Mouse (Mus musculus) bone marrow, adult 2 months (tissue): Measurements from ENCODE around the gene Myo10. TPM values are rescaled to one million over a fixed set of nuclear protein-coding genes. Genes with fewer than 3 reads are reported as not detected.

Experiments used
- H3K27ac ChIP-seq: fragments of 200-500 bp; 2 replicates; pipeline ENCODE4 v1.5.1; 2012; ENCODE audit warnings: low read depth, mild to moderate bottlenecking, control low read depth, inconsistent platforms, low read length; ENCODE audit not compliant: control insufficient read depth, poor library complexity, insufficient read depth
- H3K4me1 ChIP-seq: fragments of 200-500 bp; 2 replicates; pipeline ENCODE4 v1.6.1; 2011; ENCODE audit warnings: low read length; ENCODE audit not compliant: control insufficient read depth, insufficient read depth
- H3K4me3 ChIP-seq: fragments of 200-500 bp; replicated peaks from 2 replicates; pipeline ENCODE3; 2011; ENCODE audit warnings: mild to moderate bottlenecking, low read depth, low read length, control low read depth; ENCODE audit not compliant: control insufficient read depth
- CTCF ChIP-seq: fragments of 200-500 bp; IDR thresholded peaks from 2 replicates; pipeline ENCODE4 v1.5.1; 2011; ENCODE audit warnings: low read length, control low read depth; ENCODE audit not compliant: control insufficient read depth, insufficient read depth
- POLR2A ChIP-seq: fragments of 200-500 bp; IDR thresholded peaks from 2 replicates; pipeline ENCODE4 v1.6.1; 2011; ENCODE audit warnings: low read depth, mild to moderate bottlenecking, control low read depth, low read length, borderline replicate concordance; ENCODE audit not compliant: control insufficient read depth
- WGBS: fragments of 180-500 bp; shearing (Covaris S2); methylation state at CpG from one replicate; pipeline ENCODE4 v1.1.7; 2018; 5-methylcytosine and 5-hydroxymethylcytosine counted together
- polyA plus RNA-seq: library from polyadenylated mRNA; stranded (reverse); fragments of >200 nt; gene quantifications from 2 replicates; pipeline ENCODE4 v1.2.4, GENCODE M21; 2011; ENCODE audit warnings: low replicate concordance; ENCODE audit not compliant: missing spikeins, insufficient read depth, insufficient read length

Myo10 gene
- polyA plus RNA-seq, 1 experiment = 19.1 TPM

- Histone ChIP-seq H3K4me1 (no peaks in the 10 kb centered on the region), H3K27ac (no peak overlapping the region), H3K4me3 (no peak overlapping the region)
- WGBS = 78% methylated on average over 3 of the region's 3 CpGs
- TF ChIP-seq POLR2A = no peak
- no peak for TF ChIP-seq CTCF
Measured at GRCm38 (mm10) chr15:25814535-25814934, 192.2 kb downstream of the Myo10 start.

DNA sequence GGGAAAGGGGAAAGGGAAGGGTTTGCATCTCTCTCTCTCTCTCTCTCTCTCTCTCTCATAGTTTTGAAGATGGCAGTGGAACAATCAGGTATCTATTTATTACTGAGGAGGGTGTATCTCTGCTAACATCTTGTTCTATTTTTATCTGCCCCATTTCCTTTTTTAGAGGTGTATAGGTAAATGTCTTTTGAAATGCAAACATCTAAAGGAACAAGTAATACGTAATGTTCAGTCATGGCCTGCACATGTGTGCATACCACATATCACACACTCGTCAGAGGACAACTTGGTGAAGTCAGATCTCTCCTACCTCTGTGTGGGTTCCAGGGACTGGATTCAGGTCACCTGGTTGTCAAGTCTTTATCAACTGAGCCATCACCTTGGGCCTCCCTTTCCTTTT lies 194.9 kb downstream of the Myo10 start:
- H3K27ac ChIP-seq = peak overlapping the region; percentile 24; the same call in 1 of the 2 replicates
- no peak overlapping the region for H3K4me3 ChIP-seq
- TF ChIP-seq CTCF = no peak
- no peak for TF ChIP-seq POLR2A
- WGBS = 84% methylated on average over 2 of the region's 2 CpGs
- H3K4me1 ChIP-seq = no peaks in the 10 kb centered on the region

DNA sequence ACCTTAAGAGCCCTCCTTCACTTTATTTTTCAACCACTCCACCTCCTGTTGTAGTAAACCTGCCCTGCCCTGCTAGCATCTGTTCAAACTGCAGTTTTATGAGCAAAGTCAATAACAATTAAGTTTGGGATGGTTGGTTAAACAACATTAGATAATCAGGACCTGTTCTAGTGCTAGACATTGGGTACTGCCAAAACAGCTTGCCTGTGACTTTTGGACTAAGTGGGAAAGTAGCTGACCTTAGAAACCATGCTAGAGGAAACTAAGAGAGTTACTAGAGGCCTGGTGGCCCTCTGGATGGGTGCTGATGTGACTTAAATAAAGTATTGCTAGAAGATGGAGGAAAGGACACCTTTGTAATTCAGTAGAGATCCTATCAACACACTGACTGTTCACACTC lies 199.7 kb downstream of the Myo10 start:
- TF ChIP-seq POLR2A (no peak), CTCF (no peak)
- H3K27ac ChIP-seq = no peak overlapping the region
- H3K4me3 ChIP-seq = no peak overlapping the region
- H3K4me1 ChIP-seq = no peaks in the 10 kb centered on the region

DNA sequence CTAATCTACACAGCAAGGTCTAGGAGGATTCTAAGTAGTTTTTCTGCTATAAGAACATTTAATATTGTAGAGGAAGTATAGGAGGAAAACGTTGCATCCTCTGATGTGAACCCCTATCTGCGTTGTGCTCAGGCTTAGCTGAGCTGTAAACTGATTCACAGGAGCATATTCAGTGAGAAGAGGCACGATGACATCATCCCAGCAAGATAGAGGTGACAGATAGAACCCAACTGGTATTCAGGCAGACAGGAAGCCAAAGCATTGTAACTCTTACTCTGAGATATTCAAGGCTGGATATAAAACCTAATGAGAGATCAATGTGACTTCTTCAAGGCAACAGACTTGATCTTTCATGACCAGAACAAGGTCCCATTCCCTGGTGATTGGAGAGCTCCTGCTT lies 200.3 kb downstream of the Myo10 start:
- Histone ChIP-seq H3K4me1 (peaks cover 3% of the 10 kb centered on the region), H3K27ac (no peak overlapping the region), H3K4me3 (no peak overlapping the region)
- TF ChIP-seq CTCF (no peak), POLR2A (no peak)
- 53% methylated on average over 3 of the region's 3 CpGs for WGBS

DNA sequence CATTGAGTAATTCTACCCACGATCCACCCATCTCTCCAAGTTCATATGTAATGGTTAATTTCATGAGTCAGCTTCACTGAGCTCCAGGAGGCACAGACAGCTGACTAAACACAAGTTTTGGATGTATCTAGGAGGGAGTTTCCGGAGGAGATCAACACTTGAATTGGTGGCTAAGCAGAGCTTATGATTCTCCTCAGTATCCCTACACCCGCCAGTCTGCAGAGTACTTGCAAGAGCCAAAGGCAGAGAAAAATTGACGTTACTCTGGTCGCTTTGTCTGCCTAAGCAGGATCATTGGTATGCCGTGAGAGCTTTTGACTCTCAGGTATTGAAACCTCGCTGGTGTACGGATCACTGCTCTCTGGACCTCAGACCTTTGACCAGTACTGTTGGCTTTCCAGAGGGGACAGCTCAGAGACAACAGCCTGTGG lies 204.2 kb downstream of the Myo10 start:
- TF ChIP-seq CTCF = no peak
- TF ChIP-seq POLR2A = no peak
- 79% methylated on average over 8 of the region's 8 CpGs for whole genome bisulfite sequencing
- no peak overlapping the region for H3K27ac ChIP-seq

GRCm38 (mm10) chr15:25828464-25828863 lies 206.1 kb downstream of the Myo10 start:
- 2% methylated on average over 10 of the region's 10 CpGs for WGBS
- Histone ChIP-seq H3K4me3 (no peak overlapping the region), H3K4me1 (peaks cover 15% of the 10 kb centered on the region), H3K27ac (peak overlapping the region; percentile 28)
- TF ChIP-seq CTCF (no peak), POLR2A (no peak)

More for the DNA sequence above, 204.2 kb downstream of the Myo10 start:
- H3K4me1 ChIP-seq = peaks cover 10% of the 10 kb centered on the region
- no peak overlapping the region for H3K4me3 ChIP-seq

DNA sequence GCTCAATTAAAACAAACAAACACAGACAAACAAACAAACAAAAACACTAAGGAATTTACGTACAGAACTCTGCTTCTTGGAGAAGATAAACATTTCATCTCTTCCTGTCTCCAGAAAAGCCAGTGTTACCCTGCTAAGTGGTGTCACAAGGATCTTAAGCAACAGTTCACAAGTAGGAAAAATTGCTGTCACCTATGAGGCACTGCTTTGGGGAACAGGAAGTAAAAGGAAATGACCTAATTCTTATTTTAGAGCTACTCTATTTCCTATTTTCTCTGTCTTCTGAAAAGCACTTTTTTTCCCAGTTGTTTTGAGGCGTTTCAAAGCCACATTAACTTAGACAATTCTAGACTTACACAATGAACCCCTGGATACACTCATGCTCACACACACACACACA lies 208.1 kb downstream of the Myo10 start:
- Histone ChIP-seq H3K27ac (peak overlapping the region; percentile 48; the same call in 1 of the 2 replicates), H3K4me1 (peaks cover 19% of the 10 kb centered on the region), H3K4me3 (no peak overlapping the region)
- WGBS = 7% methylated on average over 2 of the region's 2 CpGs
- no peak for TF ChIP-seq CTCF
- no peak for TF ChIP-seq POLR2A

DNA sequence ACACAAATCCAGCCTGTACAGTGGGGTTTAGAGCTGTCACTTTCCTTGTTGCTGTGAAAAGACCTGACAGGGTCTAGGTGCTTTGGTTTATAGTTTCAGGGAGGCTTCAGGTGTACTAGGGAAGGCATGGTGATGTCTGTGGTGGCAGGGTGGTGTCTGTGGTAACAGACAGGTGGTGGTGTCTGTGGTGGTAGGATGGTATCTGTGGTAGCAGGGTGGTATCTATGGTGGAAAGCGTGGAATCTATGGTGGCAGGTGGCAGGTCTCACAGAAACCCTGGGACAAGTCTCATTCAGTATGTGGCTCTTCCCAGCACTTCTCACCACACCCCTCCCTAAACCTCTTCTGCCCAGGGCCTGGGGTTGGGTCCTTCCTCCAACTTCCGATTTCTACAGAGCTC lies 212.0 kb downstream of the Myo10 start:
- WGBS = 84% methylated on average over 2 of the region's 2 CpGs
- TF ChIP-seq CTCF (no peak), POLR2A (no peak)
- H3K4me1 ChIP-seq = peaks cover 12% of the 10 kb centered on the region; the same call in 1 of the 2 replicates
- H3K27ac ChIP-seq = peak overlapping the region; percentile 24; the same call in 1 of the 2 replicates
- H3K4me3 ChIP-seq = no peak overlapping the region
